Mouse (Mus musculus) CH12.LX (cell line): ENCODE measurements around the gene Brca1. TPM values are rescaled to one million over a fixed set of nuclear protein-coding genes. Genes with fewer than 3 reads are reported as not detected.

ENCODE experiments used
- DNase-seq: peaks from one replicate; pipeline ENCODE4 v3.0.0-alpha.2; 2013; ENCODE audit errors: extremely low read depth
- H3K27ac ChIP-seq: 2 replicates; pipeline ENCODE4 v1.5.1; 2012; ENCODE audit warnings: low read depth, mild to moderate bottlenecking, control low read depth, moderate library complexity; ENCODE audit not compliant: insufficient read depth
- H3K27me3 ChIP-seq: replicated peaks from 2 replicates; pipeline ENCODE3; 2012; ENCODE audit warnings: inconsistent platforms
- H3K36me3 ChIP-seq, 2 experiments: replicated peaks in 1 of 2; 2 replicates each; pipeline versions ENCODE3 to v1.6.1; 2012; ENCODE audit warnings: inconsistent platforms in 1 of 2, low read length in 1 of 2, mild to moderate bottlenecking in 1 of 2, mixed read lengths in 1 of 2, moderate library complexity in 1 of 2; ENCODE audit not compliant: control insufficient read depth in 1 of 2, insufficient read depth in 1 of 2
- H3K4me1 ChIP-seq, 2 experiments: 2 replicates each; pipeline ENCODE4 v1.6.1; 2012; ENCODE audit warnings: inconsistent platforms in 1 of 2, moderate library complexity in 1 of 2; ENCODE audit not compliant: insufficient read depth in 2 of 2, control insufficient read depth in 1 of 2
- H3K4me2 ChIP-seq: 2 replicates; pipeline ENCODE4 v1.6.1; 2012; ENCODE audit warnings: low read depth, mild to moderate bottlenecking, control low read depth; ENCODE audit not compliant: poor library complexity, insufficient read depth, severe bottlenecking
- H3K4me3 ChIP-seq, 3 experiments: fragments of 150-350 bp in 1 of 3; sonication (generic) in 1 of 3; replicated peaks in 1 of 3; 2 replicates each; pipeline versions ENCODE3 to v1.5.1; 2011 to 2012; ENCODE audit warnings: low read depth in 2 of 3, low read length in 2 of 3, mild to moderate bottlenecking in 2 of 3, moderate library complexity in 2 of 3, control low read depth in 1 of 3, improper control_type of control experiment in 1 of 3, inconsistent platforms in 1 of 3, mixed read lengths in 1 of 3; ENCODE audit not compliant: poor library complexity in 1 of 3
- H3K79me2 ChIP-seq: replicated peaks from 2 replicates; pipeline ENCODE4 v1.6.1; 2012; ENCODE audit warnings: mild to moderate bottlenecking, moderate library complexity; ENCODE audit not compliant: control insufficient read depth, poor library complexity, insufficient read depth, severe bottlenecking; ENCODE audit errors: extremely low read depth
- H3K9ac ChIP-seq: 2 replicates; pipeline ENCODE4 v1.6.1; 2012; ENCODE audit warnings: low read depth, mild to moderate bottlenecking, control low read depth, moderate library complexity; ENCODE audit not compliant: insufficient read depth
- H3K9me3 ChIP-seq: replicated peaks from 2 replicates; pipeline ENCODE3; 2012; ENCODE audit warnings: low read length, inconsistent platforms, mixed read lengths
- CHD1 ChIP-seq: IDR thresholded peaks from 2 replicates; pipeline ENCODE4 v1.6.1; 2012; ENCODE audit warnings: low read depth, low read length, improper control_type of control experiment, inconsistent platforms
- CTCF ChIP-seq, 2 experiments: IDR thresholded peaks in 1 of 2; conservative IDR thresholded peaks in 1 of 2; 2 replicates each; pipeline ENCODE4 v1.5.1; 2011 to 2012; ENCODE audit warnings: low read depth in 2 of 2, low read length in 2 of 2, improper control_type of control experiment in 1 of 2, inconsistent platforms in 1 of 2, mild to moderate bottlenecking in 1 of 2, moderate library complexity in 1 of 2
- E2F4 ChIP-seq: IDR thresholded peaks from 2 replicates; pipeline ENCODE4 v1.6.1; 2011; ENCODE audit warnings: low read depth, low read length, improper control_type of control experiment; ENCODE audit not compliant: insufficient replicate concordance
- EP300 ChIP-seq: IDR thresholded peaks from 2 replicates; pipeline ENCODE4 v1.6.1; 2011; ENCODE audit warnings: low read length, improper control_type of control experiment
- GABPA ChIP-seq: IDR thresholded peaks from 2 replicates; pipeline ENCODE4 v1.6.1; 2012; ENCODE audit warnings: low read depth, low read length, improper control_type of control experiment, inconsistent platforms; ENCODE audit not compliant: insufficient replicate concordance
- JUND ChIP-seq: conservative IDR thresholded peaks from 2 replicates; pipeline ENCODE4 v1.6.1; 2011; ENCODE audit warnings: low read depth, low read length, improper control_type of control experiment
- MAFK ChIP-seq: IDR thresholded peaks from 2 replicates; pipeline ENCODE4 v1.6.1; 2011; ENCODE audit warnings: low read length, improper control_type of control experiment; ENCODE audit not compliant: insufficient replicate concordance
- MXI1 ChIP-seq: IDR thresholded peaks from 2 replicates; pipeline ENCODE4 v1.6.1; 2011; ENCODE audit warnings: mild to moderate bottlenecking, low read depth, low read length, improper control_type of control experiment
- NELFE ChIP-seq: IDR thresholded peaks from 2 replicates; pipeline ENCODE4 v1.6.1; 2011; ENCODE audit warnings: low read depth, low read length, improper control_type of control experiment
- NRF1 ChIP-seq: IDR thresholded peaks from 2 replicates; pipeline ENCODE4 v1.6.1; 2014; ENCODE audit warnings: low read depth, mild to moderate bottlenecking, inconsistent platforms, low read length, improper control_type of control experiment, moderate library complexity
- RCOR1 ChIP-seq: conservative IDR thresholded peaks from 2 replicates; pipeline ENCODE4 v1.6.1; 2012; ENCODE audit warnings: low read depth, mild to moderate bottlenecking, inconsistent platforms, low read length, improper control_type of control experiment
- SIN3A ChIP-seq: IDR thresholded peaks from 2 replicates; pipeline ENCODE4 v1.6.1; 2012; ENCODE audit warnings: low read length, improper control_type of control experiment, inconsistent platforms
- TBP ChIP-seq: conservative IDR thresholded peaks from 2 replicates; pipeline ENCODE4 v1.6.1; 2011; ENCODE audit warnings: low read depth, low read length, improper control_type of control experiment
- TCF12 ChIP-seq: IDR thresholded peaks from 2 replicates; pipeline ENCODE4 v1.6.1; 2014; ENCODE audit warnings: low read depth, mild to moderate bottlenecking, inconsistent platforms, low read length, improper control_type of control experiment
- UBTF ChIP-seq: IDR thresholded peaks from 2 replicates; pipeline ENCODE4 v1.6.1; 2012; ENCODE audit warnings: low read depth, mild to moderate bottlenecking, inconsistent platforms, low read length, improper control_type of control experiment, moderate library complexity
- USF1 ChIP-seq: IDR thresholded peaks from 2 replicates; pipeline ENCODE4 v1.6.1; 2014; ENCODE audit warnings: low read depth, mild to moderate bottlenecking, inconsistent platforms, low read length, improper control_type of control experiment
- ZC3H11A ChIP-seq: IDR thresholded peaks from 2 replicates; pipeline ENCODE4 v1.6.1; 2012; ENCODE audit warnings: low read depth, mild to moderate bottlenecking, inconsistent platforms, low read length, improper control_type of control experiment
- ZKSCAN1 ChIP-seq: IDR thresholded peaks from 2 replicates; pipeline ENCODE4 v1.6.1; 2012; ENCODE audit warnings: low read depth, inconsistent platforms, low read length, improper control_type of control experiment, borderline replicate concordance
- ZMIZ1 ChIP-seq: IDR thresholded peaks from 2 replicates; pipeline ENCODE4 v1.6.1; 2012; ENCODE audit warnings: low read depth, mild to moderate bottlenecking, inconsistent platforms, low read length, improper control_type of control experiment
- ZNF384 ChIP-seq: IDR thresholded peaks from 2 replicates; pipeline ENCODE4 v1.6.1; 2012; ENCODE audit warnings: low read depth, low read length, improper control_type of control experiment, inconsistent platforms
- dilution Hi-C: fragments of 300-500 bp; cut with MboI; formaldehyde crosslinking; loops from 2 replicates; pipeline ENCODE4 v1.14.3; 2020; ENCODE audit warnings: low sequenced_read_pairs; ENCODE audit not compliant: extremely low pct_unique_long_range_greater_than_20kb, extremely low pct_ligation_motif_present
- in situ Hi-C: fragments of 300-500 bp; cut with MboI; formaldehyde crosslinking; loops from 3 replicates; pipeline ENCODE4 v1.14.3; 2019; ENCODE audit warnings: low sequenced_read_pairs, low pct_ligation_motif_present, low pct_unique_long_range_greater_than_20kb, mixed read lengths
- polyA plus RNA-seq: library from polyadenylated mRNA; unstranded; fragments of >175 nt; gene quantifications from 2 replicates; pipeline ENCODE4 v1.2.1, GENCODE M21; 2012; ENCODE audit warnings: low read depth; ENCODE audit not compliant: insufficient read length
- total RNA-seq, 2 experiments: library from RNA; depleted of rRNA; stranded (reverse); fragments of 300-350 nt in 1 of 2; fragments of >200 nt in 1 of 2; gene quantifications; 2 replicates each; pipeline ENCODE4 v1.2.3; 2012 to 2014

Gene Brca1
- total and polyA plus RNA-seq, 3 experiments = 31.3 to 37.5 (median 33.0) TPM

DNA sequence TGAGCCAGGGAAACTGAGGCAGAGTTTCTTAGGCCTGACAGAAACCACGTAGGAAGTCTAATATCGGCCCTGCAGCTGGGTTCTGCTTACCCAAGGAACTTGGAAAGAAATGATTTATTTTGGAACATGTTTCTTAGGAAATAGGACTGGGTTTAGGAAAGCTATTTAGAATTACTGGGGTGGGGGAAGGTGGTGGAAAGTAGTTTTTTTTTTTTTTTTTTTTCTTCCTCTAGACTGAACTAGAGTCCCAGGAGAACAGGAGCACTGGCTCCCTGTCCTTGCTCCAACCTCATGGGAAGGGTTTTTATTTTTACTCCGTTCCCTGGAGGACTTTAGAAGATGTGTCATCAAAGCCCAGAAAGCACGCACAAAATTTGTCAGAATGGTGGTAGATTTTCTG, 82.6 kb downstream of the Brca1 start:
- TF ChIP-seq CTCF (conservative IDR thresholded peaks at IDR 0.05 in 1 of 2, IDR thresholded peaks at IDR 0.05 in 1 of 2; ENCODE audit: low read depth in 2 of 2, low read length in 2 of 2) (no peak), ZNF384 (peak; percentile 62), NELFE (no peak)
- H3K4me1 ChIP-seq = peaks cover 11 to 50% of the 10 kb centered on the region in 2 experiments
- H3K4me3 ChIP-seq = no peak overlapping the region
- no peak overlapping the region for H3K9ac ChIP-seq
- H3K36me3 ChIP-seq = no peaks in the 10 kb centered on the region
- in situ Hi-C loops = no loop called here
- no peak for DNase-seq
- H3K27me3 ChIP-seq = peaks cover 31% of the 10 kb centered on the region
- no peaks in the 10 kb centered on the region for H3K9me3 ChIP-seq
- dilution Hi-C loops = no loop called here
- H3K79me2 ChIP-seq = no peaks in the 10 kb centered on the region
- peak overlapping the region; percentile 77; the same call in 1 of the 2 replicates for H3K4me2 ChIP-seq
- no peak overlapping the region for H3K27ac ChIP-seq

DNA sequence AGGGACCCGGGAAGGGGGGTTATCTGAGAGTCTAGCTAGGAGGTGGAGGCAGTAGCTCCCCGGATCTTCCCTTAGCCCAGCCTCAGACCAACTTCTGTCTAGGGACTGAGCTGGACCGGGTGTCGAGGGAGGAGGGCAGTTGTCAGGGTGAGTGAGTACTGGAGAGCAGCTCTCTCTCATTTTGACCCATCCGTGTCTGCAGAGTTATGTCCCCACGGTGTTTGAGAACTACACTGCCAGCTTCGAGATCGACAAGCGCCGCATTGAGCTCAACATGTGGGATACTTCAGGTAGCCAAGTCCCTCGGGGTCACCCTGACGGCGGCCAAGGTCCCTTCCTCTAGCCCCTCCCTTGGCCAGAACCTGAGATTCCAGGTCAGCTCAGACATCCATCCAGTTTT, 83.0 kb downstream of the Brca1 start:
- TF ChIP-seq GABPA = no peak
- no peak for TF ChIP-seq CHD1
- no peak for TF ChIP-seq RCOR1
- no peak for TF ChIP-seq ZC3H11A
- no peak for TF ChIP-seq MXI1
- no peak for TF ChIP-seq NELFE
- TF ChIP-seq EP300 = no peak
- no peak for TF ChIP-seq E2F4
- no peak for TF ChIP-seq ZMIZ1
- no peak for TF ChIP-seq USF1
- no peak for TF ChIP-seq TBP
- no peak for TF ChIP-seq SIN3A
- no peak for TF ChIP-seq CTCF (conservative IDR thresholded peaks at IDR 0.05 in 1 of 2, IDR thresholded peaks at IDR 0.05 in 1 of 2; ENCODE audit: low read depth in 2 of 2, low read length in 2 of 2)
- TF ChIP-seq ZKSCAN1 = no peak
- TF ChIP-seq UBTF = no peak
- no peak for TF ChIP-seq NRF1
- no peak for TF ChIP-seq MAFK
- no peak for TF ChIP-seq TCF12
- TF ChIP-seq JUND = no peak
- in situ Hi-C loops = no loop called here
- dilution Hi-C loops = no loop called here

More for the DNA sequence above, 83.0 kb downstream of the Brca1 start:
- Histone ChIP-seq H3K9ac (peak overlapping the region; percentile 39; the same call in 1 of the 2 replicates), H3K27ac (no peak overlapping the region), H3K9me3 (no peaks in the 10 kb centered on the region), H3K27me3 (peaks cover 31% of the 10 kb centered on the region), H3K4me1 (peaks cover 16 to 50% of the 10 kb centered on the region in 2 experiments), H3K36me3 (no peaks in the 10 kb centered on the region), H3K4me2 (peak overlapping the region; percentile 77), H3K4me3 (peak overlapping the region in 2 of 3 experiments; percentile 32 to 78), H3K79me2 (no peaks in the 10 kb centered on the region)
- no peak for DNase-seq
